Mouse (Mus musculus) T-helper 17 cell (primary cell): ENCODE data around the gene Reg3a.
"Not testable (repeated sequence)": the region's sequence is repeated elsewhere in the genome, so short reads cannot be mapped to it uniquely, and the experiment has no call there.

ENCODE experiments used
- in situ Hi-C, 2 experiments: fragments of 300-600 bp; cut with MboI, MseI; formaldehyde crosslinking; loops; 1 replicate in 1 of 2; 2 replicates in 1 of 2; pipeline ENCODE4 v1.15.1; 2025; ENCODE audit warnings: high pct_unique_total_duplicates in 2 of 2

Reg3a gene

DNA sequence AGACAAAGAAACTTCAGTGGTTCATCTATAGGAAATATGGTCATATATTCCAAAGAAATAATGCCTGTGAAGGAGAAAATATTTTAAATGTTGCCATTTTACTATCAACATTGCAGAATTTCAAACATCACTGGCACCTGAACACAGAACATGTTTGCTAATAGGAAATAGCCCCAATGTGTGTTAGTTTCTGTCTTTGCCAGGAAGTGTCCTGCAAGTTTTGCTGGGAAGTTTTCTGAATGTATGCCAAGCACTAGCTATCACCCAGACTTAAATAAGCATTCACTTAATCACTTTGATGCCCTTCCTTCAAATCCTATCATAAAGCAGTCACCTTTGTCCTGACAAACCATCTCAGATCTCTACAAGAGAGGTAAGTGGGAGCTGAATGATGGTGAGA lies at the start of gene Reg3a:
Gene Reg3a, plus strand, starts transcription at position 301 of the 400 bp plus-strand sequence.
- in situ Hi-C loops, result no loop called here

DNA sequence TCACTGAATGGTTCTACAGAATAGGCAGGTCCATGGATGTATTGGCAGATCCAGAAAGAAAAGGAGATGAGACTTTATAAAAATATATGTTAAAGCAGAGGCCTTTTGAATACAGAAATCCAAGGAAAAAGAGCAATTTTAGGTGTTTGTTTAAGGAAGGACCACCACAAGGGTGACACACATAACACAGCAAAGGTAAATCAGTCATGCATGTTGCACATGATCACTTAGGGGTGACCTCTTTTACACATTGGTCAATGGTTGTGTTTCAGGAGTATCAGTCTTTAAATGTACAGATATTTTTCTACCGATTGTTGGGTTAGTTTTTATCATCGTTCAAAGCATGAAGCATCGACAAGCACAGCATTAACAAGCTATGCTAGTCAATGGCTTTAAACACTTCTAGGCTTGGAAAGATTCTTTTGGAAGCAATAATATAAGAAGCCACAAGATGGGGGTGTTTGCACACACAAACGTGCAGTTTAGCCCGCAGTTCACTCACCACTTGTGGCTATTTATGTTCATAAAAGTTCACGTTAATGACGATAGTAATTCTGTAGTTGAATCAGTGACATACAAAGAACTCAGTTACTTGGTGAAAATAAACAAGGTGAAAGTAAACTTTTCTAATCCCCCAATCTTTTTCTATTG lies 48.5 kb upstream of the Reg3a start:
- in situ Hi-C loops, result no loop called here

DNA sequence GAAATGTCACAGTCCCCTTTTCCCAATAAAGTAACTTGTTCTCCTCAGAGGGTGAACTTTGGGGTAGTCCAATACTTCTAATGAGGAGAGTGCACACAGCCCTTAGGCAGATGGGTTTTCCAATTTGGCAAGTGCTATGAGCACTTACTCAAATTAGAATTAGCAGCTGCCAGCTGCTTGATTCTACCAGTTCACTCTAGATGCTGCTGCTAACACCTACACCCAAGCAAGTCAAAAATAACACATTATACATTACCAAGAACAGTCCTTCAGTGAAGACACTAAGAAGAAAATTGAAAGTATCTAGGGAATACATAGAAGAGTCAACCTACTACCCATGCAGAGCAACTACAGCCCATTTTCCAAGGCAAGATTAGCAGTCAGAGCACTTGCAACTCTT lies 40.2 kb upstream of the Reg3a start:
- in situ Hi-C loops, result no loop called here

DNA sequence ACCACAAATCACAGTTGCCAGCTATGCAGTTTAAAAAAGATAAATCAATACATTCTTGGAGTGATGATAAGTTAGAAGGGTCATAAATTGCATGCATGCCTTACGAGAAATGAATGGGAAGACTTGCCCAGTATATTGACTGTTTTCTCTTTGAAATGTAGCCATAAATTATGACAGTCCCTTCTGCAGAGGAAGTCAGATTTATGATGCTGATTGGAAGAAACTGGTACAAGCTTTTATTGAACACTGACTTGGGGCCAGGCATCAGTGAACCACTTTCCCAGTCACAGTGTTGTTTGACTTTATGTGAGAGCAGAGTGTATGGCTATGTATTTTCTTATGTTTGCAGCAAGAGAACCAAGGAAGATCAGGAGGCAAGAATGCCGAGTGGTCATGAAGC lies 38.8 kb upstream of the Reg3a start:
- in situ Hi-C loops, result no loop called here

DNA sequence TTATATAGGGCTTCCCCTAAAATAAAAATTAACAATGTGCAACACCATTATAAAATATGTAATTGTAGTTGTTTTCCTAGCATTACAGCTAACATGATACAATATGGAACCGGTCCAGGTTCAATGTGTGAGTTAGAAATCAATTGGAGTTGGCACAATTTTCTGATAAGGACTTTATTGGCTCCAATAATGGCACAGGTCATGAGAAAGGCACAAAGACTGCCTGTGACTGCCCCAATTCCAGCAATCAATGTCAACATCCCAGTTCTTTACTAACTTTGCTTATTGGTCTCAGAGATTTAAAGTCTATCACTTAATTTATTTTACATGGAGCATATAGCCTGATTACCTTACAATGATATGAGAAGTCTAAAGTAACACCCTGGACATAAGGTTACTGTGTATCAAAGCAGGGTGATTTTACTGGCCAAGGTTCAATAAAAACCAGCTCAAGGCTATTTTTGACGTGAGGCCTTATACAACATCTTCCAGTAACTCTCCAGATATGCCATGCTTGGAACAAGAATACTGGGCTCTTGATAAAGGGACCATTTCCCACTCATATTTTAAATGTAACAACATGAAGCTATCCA lies 18.4 kb upstream of the Reg3a start:
- in situ Hi-C loops, result no loop called here

DNA sequence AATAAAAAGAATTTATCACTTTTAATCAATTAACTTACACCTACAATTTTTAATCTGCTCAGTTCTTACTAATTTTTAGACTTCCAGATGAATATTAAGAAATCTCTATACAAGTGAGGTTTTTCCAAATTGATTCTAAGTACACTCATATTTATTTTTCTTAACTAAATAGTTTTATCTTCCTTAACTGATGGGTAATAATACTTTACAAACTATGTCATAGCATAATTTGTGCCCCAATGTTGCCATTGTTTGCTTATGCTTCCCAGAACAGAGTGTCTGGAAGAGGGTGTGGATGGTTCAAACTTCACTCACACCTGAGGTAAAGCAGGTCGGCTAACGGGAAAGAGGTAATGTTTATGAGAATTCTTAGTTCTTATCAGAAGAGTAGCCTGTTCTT lies 10.2 kb upstream of the Reg3a start, which contains the start of gene Reg3b:
Gene Reg3b, plus strand, starts transcription at position 301 of the 400 bp plus-strand sequence.
- in situ Hi-C loops, result loop anchor here in 1 of 2 experiments (5.0 kb wide), 1 partner anchor 52 kb away; the partner anchor contains the start of gene Reg1

DNA sequence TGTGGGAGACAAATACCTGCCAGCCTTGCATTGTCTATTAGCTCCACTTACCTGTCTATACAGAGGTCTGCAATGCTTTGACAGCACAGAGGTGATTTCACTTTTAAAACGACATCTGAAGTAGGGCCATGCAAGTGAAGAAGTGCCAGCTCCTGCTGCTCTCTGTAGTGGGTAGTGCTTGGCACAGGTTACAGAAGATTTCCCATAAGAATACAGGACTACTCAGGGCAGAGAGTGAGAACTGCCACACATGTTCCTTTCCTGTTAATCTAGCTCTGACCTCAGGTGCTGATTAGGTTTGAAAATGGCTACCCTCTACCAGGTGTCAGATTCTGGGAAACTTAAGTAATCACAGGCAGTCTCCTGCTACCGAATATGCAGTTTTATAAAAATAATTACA lies 1.7 kb upstream of the Reg3a start, which contains the start of gene Reg3d:
Gene Reg3d, minus strand, starts transcription at position 101 of the 400 bp plus-strand sequence.
- in situ Hi-C loops, result no loop called here

DNA sequence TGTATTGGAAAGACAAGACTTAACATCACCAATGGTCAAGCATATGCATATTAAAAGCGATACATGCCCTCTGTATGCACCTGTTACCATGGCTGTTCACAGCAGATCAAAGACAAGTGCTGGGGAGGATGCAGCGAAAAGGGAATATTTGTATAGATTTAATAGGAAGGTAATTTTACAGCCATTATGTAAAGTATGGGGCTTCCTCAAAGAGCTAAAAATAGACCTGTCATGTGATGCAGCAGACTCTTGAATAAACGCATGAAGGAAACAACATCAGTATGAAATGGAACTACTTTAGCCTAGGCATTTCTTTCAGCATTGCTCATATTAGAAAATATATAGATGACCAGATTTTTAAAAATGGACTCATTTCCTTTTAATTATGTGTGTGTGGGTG lies 5.1 kb downstream of the Reg3a start:
- in situ Hi-C loops, result no loop called here

DNA sequence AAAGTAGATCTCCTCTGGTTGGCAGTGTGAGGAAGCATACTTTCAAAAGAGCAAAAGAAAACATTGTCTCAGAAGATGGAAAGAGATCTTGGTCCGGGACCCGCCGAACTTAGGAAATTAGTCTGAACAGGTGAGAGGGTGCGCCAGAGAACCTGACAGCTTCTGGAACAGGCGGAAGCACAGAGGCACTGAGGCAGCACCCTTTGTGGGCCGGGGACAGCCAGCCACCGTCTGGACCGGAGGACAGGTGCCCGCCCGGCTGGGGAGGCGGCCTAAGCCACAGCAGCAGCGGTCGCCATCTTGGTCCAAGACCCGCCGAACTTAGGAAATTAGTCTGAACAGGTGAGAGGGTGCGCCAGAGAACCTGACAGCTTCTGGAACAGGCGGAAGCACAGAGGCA lies 14.8 kb downstream of the Reg3a start, which contains the start of gene Reg2:
Gene Reg2, plus strand, starts transcription at position 301 of the 400 bp plus-strand sequence.
- in situ Hi-C loops, result not testable (repeated sequence)

DNA sequence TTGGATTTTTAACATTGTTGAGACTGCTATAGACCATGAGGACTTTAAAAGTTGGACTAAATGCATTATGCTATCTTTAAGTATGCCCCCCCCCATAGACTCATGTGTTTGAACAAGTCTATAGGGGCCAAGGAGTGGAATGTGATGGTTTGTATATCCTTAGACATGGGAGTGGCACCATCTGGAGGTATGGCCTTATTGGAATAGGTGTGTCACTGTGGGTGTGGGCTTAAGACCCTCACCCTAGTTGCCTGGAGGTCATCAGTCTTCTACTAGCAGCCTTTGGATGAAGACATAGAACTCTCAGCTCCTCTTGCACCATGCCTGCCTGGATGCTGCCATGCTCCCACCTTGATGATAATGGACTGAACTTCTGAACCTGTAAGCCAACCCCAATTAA lies 41.9 kb downstream of the Reg3a start, which contains the start of gene Reg1:
Gene Reg1, plus strand, starts transcription at position 301 of the 400 bp plus-strand sequence.
- in situ Hi-C loops, result loop anchor here in 1 of 2 experiments (5.0 kb wide), 1 partner anchor 50 kb away; the partner anchor contains the start of gene Reg3b

DNA sequence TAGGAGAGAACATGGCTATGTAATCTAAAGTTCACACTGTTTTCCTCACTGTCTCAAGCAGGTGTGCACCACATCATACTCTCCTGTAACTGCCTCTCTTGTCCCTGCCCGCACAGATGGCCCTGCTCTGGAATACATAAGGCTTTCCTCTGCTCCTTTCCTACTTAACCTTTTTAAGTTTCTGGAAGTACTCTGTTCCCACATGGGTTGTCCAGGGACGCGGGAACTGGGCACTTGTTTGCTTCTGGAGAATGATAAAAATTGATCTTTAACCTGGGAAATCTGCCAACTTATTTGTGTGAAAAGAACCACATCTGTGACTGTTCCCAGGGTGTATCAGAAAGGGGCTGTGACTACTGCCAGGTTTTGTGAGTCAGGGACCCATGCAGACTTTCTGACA lies 45.0 kb downstream of the Reg3a start:
- in situ Hi-C loops, result no loop called here
